Mouse (Mus musculus): ENCODE measurements around the gene Def6.

The Def6 gene

GRCm38 (mm10) chr17:28242296-28242695, 34.7 kb downstream of the Def6 start:
- no peak for DNase-seq (ENCODE audit: low spot score)

GRCm38 (mm10) chr17:28244214-28244613, 36.6 kb downstream of the Def6 start:
- DNase-seq (ENCODE audit: low spot score): no peak

GRCm38 (mm10) chr17:28244714-28245113, 37.1 kb downstream of the Def6 start:
- DNase-seq (ENCODE audit: low spot score): no peak

- no peak for DNase-seq (ENCODE audit: low spot score)
These were observed 39.1 kb downstream of the Def6 start for GRCm38 (mm10) chr17:28246640-28247039.

GRCm38 (mm10) chr17:28247613-28248012, 40.0 kb downstream of the Def6 start:
- peak; percentile 52 for DNase-seq (ENCODE audit: low spot score)

GRCm38 (mm10) chr17:28249062-28249461, 41.5 kb downstream of the Def6 start:
- no peak for DNase-seq (ENCODE audit: low spot score)

GRCm38 (mm10) chr17:28251579-28252280, 44.2 kb downstream of the Def6 start:
- DNase-seq (ENCODE audit: low spot score): no peak

GRCm38 (mm10) chr17:28252281-28252648, 44.7 kb downstream of the Def6 start:
- no peak for DNase-seq (ENCODE audit: low spot score)

- DNase-seq (ENCODE audit: low spot score): peak; percentile 42
These were observed 45.6 kb downstream of the Def6 start for GRCm38 (mm10) chr17:28253216-28253615.

- no peak for DNase-seq (ENCODE audit: low spot score)
These were observed 47.2 kb downstream of the Def6 start for GRCm38 (mm10) chr17:28254804-28255203.

GRCm38 (mm10) chr17:28255651-28256050, 48.1 kb downstream of the Def6 start:
- no peak for DNase-seq (ENCODE audit: low spot score)

GRCm38 (mm10) chr17:28256651-28257328, 49.2 kb downstream of the Def6 start:
- DNase-seq (ENCODE audit: low spot score): no peak

GRCm38 (mm10) chr17:28258325-28258724, 50.7 kb downstream of the Def6 start:
- no peak for DNase-seq (ENCODE audit: low spot score)

GRCm38 (mm10) chr17:28259890-28260542, 52.4 kb downstream of the Def6 start:
- DNase-seq (ENCODE audit: low spot score): no peak

GRCm38 (mm10) chr17:28260543-28260909, 52.9 kb downstream of the Def6 start:
- DNase-seq (ENCODE audit: low spot score): no peak

- no peak for DNase-seq (ENCODE audit: low spot score)
These were observed 54.2 kb downstream of the Def6 start for GRCm38 (mm10) chr17:28261795-28262194.

- DNase-seq (ENCODE audit: low spot score): no peak
These were observed 55.8 kb downstream of the Def6 start for GRCm38 (mm10) chr17:28263181-28263894.

- no peak for DNase-seq (ENCODE audit: low spot score)
These were observed 59.7 kb downstream of the Def6 start for GRCm38 (mm10) chr17:28267251-28267650.

- DNase-seq (ENCODE audit: low spot score): no peak
These were observed 62.6 kb downstream of the Def6 start for GRCm38 (mm10) chr17:28270165-28270564.

- no peak for DNase-seq (ENCODE audit: low spot score)
These were observed 64.1 kb downstream of the Def6 start for GRCm38 (mm10) chr17:28271537-28272266.

GRCm38 (mm10) chr17:28272281-28272680, 64.7 kb downstream of the Def6 start:
- DNase-seq (ENCODE audit: low spot score): no peak

GRCm38 (mm10) chr17:28272837-28273236, 65.3 kb downstream of the Def6 start:
- DNase-seq (ENCODE audit: low spot score): no peak
